Mouse (Mus musculus): ENCODE results near the gene Rftn2.

- TF ChIP-seq MAFK (IDR thresholded peaks at IDR 0.05; ENCODE audit: insufficient read depth, low read depth, low read length) (no peak), HCFC1 (IDR thresholded peaks at IDR 0.05; ENCODE audit: borderline replicate concordance, insufficient read depth, low read length) (no peak)
Observed at GRCm38 (mm10) chr1:55134301-55134700, 92.3 kb downstream of the Rftn2 start.

Measured in ES-E14 (cell line).